Mouse (Mus musculus) layer of hippocampus, postnatal 10 days (tissue): Measurements from ENCODE around the gene Tfpi2. TPM values are rescaled to one million over a fixed set of nuclear protein-coding genes. Genes with fewer than 3 reads are reported as not detected.

Experiments
- DNase-seq, 2 experiments: peaks; one replicate each; pipeline ENCODE4 v3.0.0; 2021; ENCODE audit warnings: low spot score in 2 of 2
- total RNA-seq, 2 experiments: library from RNA; stranded (reverse); gene quantifications; 2 replicates each; pipeline ENCODE4 v1.2.3; 2021

Gene Tfpi2
- total RNA-seq, 2 experiments from 2014 or later, result 0.82 TPM; not detected in 1

GRCm38 (mm10) chr6:3922870-3923269, 65.8 kb downstream of the Tfpi2 start:
- no peak for DNase-seq

- no peak for DNase-seq
These were observed 72.7 kb downstream of the Tfpi2 start for GRCm38 (mm10) chr6:3916015-3916414.

Other genes starting within 250 kb of the Tfpi2 start
- not detected for gene Calcr, start 224.2 kb downstream of the Tfpi2 start, total RNA-seq
- gene Gngt1, start 4.9 kb upstream of the Tfpi2 start, total RNA-seq, result not detected
- 10 to 100 TPM in 1 of 2 experiments, 1 to 10 TPM in 1; 9.0 to 10.8 TPM for gene Gng11, start 15.0 kb upstream of the Tfpi2 start, total RNA-seq
- gene Bet1, start 98.1 kb upstream of the Tfpi2 start, total RNA-seq, result 10 to 100 TPM; 21.1 to 21.2 TPM